Comparison of ENCODE assay signal across 8 mouse cellular contexts in the genomic region with DNA sequence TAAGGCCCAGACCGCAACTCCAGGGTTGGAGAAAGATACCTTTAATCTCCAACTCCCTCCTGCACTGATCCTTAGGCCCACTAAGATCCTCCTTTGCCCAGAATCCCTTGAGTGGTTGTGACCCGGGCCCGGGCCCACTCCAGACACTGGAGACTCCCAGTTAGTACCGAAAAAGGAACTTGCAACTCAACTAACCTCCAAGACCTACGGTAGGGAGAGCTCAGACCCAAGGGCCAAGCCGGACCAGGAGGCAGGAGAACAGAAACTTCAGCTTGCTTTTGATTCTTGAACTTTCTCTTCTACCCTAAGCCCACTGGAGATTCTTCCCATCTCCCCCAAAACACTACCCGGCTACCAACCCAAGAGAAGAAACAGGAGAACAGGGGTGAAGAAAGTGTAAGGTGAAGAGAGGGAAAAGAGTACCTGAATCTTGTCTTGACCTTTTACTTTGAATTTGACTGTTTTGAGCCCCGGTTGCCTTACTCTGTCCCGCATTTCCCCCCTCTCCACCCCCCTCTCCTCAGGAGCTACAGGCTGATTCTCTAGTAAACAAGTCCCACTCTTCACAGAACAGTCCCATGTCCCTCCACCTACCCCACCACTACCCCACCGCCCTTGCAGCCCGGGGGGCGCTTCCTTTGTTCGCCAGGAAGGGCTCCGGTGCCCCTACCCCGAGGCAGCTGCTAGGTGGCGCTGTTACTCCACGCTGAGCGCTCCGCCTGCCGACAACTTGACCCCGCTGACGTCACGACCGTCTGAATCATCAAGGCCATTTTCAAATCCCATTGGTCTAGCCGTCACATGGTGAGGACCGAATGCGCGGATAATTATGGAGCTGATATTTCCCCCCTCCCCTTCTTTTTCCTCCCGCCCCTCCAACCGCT. TPM values are rescaled to one million over a fixed set of nuclear protein-coding genes. Genes with fewer than 3 reads are reported as not detected.
DNase-seq lines count a peak whose midpoint lies in the region; ATAC-seq and TF ChIP-seq lines count a peak whose summit lies in the region.

No protein-coding gene starts in this region.

- ATAC-seq in Patski, result peak; percentile 54
- ATAC-seq in embryonic facial prominence, embryonic 15.5 days (ENCODE audit: insufficient number of reproducible peaks, low FRiP score, low TSS enrichment, low read depth), result peak; percentile 29; the same call in 1 of the 2 replicates
- ATAC-seq in hematopoietic stem cell, adult 5-6 weeks (replicated peaks in 1 of 2; ENCODE audit: insufficient read depth in 1 of 2, low FRiP score in 2 of 2, low TSS enrichment in 1 of 2, low read depth in 1 of 2, poor library complexity in 2 of 2, severe bottlenecking in 2 of 2), result 0 out of 4 replicates have a peak, but pooled peaks have one; percentile 19 to 43
- peak; percentile 77 for ATAC-seq in limb, embryonic 11.5 days (ENCODE audit: insufficient number of reproducible peaks, low FRiP score, low TSS enrichment, low read depth)
- ATAC-seq in midbrain, embryonic 14.5 days (ENCODE audit: low FRiP score, low TSS enrichment), result peak; percentile 48; the same call in 1 of the 2 replicates
- ATAC-seq in stomach, embryonic 15.5 days (ENCODE audit: insufficient read depth, low FRiP score, low read depth), result no peak

- DNase-seq in A20 (ENCODE audit: low read depth, low spot score) (peak; percentile 90), Patski (ENCODE audit: low read depth, low spot score) (no peak)
- peak; percentile 99 for DNase-seq in limb, embryonic 11.5 days (ENCODE audit: low spot score)
- peak; percentile 81 for DNase-seq in midbrain, embryonic 14.5 days
- DNase-seq in left cerebral cortex, postnatal 36 days (ENCODE audit: low spot score in 2 of 2), result no peak

- H3K36me3 ChIP-seq in embryonic facial prominence, embryonic 15.5 days, result no peaks in the 10 kb centered on the region
- H3K36me3 ChIP-seq in limb, embryonic 11.5 days (ENCODE audit: control insufficient read depth, insufficient read depth, low read length), result no peaks in the 10 kb centered on the region
- H3K36me3 ChIP-seq in midbrain, embryonic 14.5 days (ENCODE audit: control insufficient read depth, insufficient read depth, low read length), result no peaks in the 10 kb centered on the region
- H3K36me3 ChIP-seq in stomach, embryonic 15.5 days, result no peaks in the 10 kb centered on the region

- TF ChIP-seq CTCF in Patski (IDR thresholded peaks at IDR 0.05), result peak; percentile 98

- H3K27ac ChIP-seq in embryonic facial prominence, embryonic 15.5 days (replicated peaks), result no peak overlapping the region
- H3K27ac ChIP-seq in limb, embryonic 11.5 days (replicated peaks; ENCODE audit: low read depth, low read length), result peak overlapping the region; percentile 85
- no peak overlapping the region for H3K27ac ChIP-seq in midbrain, embryonic 14.5 days (replicated peaks; ENCODE audit: low read depth, low read length)
- no peak overlapping the region for H3K27ac ChIP-seq in stomach, embryonic 15.5 days

- WGBS in embryonic facial prominence, embryonic 15.5 days, result 4% methylated on average over 28 of the region's 30 CpGs
- 3% methylated on average over 30 of the region's 30 CpGs for WGBS in limb, embryonic 11.5 days
- WGBS in midbrain, embryonic 14.5 days, result 3% methylated on average over 29 of the region's 30 CpGs
- WGBS in stomach, embryonic 15.5 days, result 4% methylated on average over 29 of the region's 30 CpGs

- in situ Hi-C loops in Patski (cut with MboI; ENCODE audit: low pct_unique_long_range_greater_than_20kb), result loop anchor here (10.0 kb wide), 1 partner anchor 339 kb away; no protein-coding TSS in a partner anchor

- H3K27me3 ChIP-seq in Patski, result no peaks in the 10 kb centered on the region
- H3K27me3 ChIP-seq in embryonic facial prominence, embryonic 15.5 days, result peaks cover 96% of the 10 kb centered on the region
- peaks cover 60% of the 10 kb centered on the region for H3K27me3 ChIP-seq in limb, embryonic 11.5 days (ENCODE audit: control insufficient read depth, insufficient read depth, low read length)
- H3K27me3 ChIP-seq in midbrain, embryonic 14.5 days (ENCODE audit: control insufficient read depth, insufficient read depth, low read length), result peaks cover 97% of the 10 kb centered on the region
- H3K27me3 ChIP-seq in stomach, embryonic 15.5 days (replicated peaks), result peaks cover 92% of the 10 kb centered on the region

- no peaks in the 10 kb centered on the region for H3K9me3 ChIP-seq in embryonic facial prominence, embryonic 15.5 days (replicated peaks)
- no peaks in the 10 kb centered on the region for H3K9me3 ChIP-seq in limb, embryonic 11.5 days (ENCODE audit: control insufficient read depth, low read length)
- H3K9me3 ChIP-seq in midbrain, embryonic 14.5 days (ENCODE audit: control insufficient read depth, low read length), result no peaks in the 10 kb centered on the region
- no peaks in the 10 kb centered on the region for H3K9me3 ChIP-seq in stomach, embryonic 15.5 days

- no peak overlapping the region for H3K9ac ChIP-seq in embryonic facial prominence, embryonic 15.5 days
- H3K9ac ChIP-seq in limb, embryonic 11.5 days (ENCODE audit: low read length), result peak overlapping the region; percentile 86
- H3K9ac ChIP-seq in midbrain, embryonic 14.5 days (replicated peaks; ENCODE audit: low read length), result no peak overlapping the region
- H3K9ac ChIP-seq in stomach, embryonic 15.5 days, result no peak overlapping the region

- peak overlapping the region; percentile 32 for H3K4me2 ChIP-seq in embryonic facial prominence, embryonic 15.5 days (replicated peaks)
- peak overlapping the region; percentile 64 for H3K4me2 ChIP-seq in limb, embryonic 11.5 days (ENCODE audit: low read depth, severe bottlenecking)
- H3K4me2 ChIP-seq in midbrain, embryonic 14.5 days (ENCODE audit: low read length), result no peak overlapping the region
- H3K4me2 ChIP-seq in stomach, embryonic 15.5 days, result peak overlapping the region; percentile 40

- intact Hi-C loops in left cerebral cortex, postnatal 36 days (cut with DNase I), result loop anchor here (5.0 kb wide), 1 partner anchor 61 kb away; no protein-coding TSS in a partner anchor

- peaks cover 8% of the 10 kb centered on the region; the same call in 1 of the 2 replicates for H3K4me1 ChIP-seq in embryonic facial prominence, embryonic 15.5 days
- H3K4me1 ChIP-seq in limb, embryonic 11.5 days (ENCODE audit: control insufficient read depth, insufficient read depth, low read length), result peaks cover 9% of the 10 kb centered on the region; the same call in 1 of the 2 replicates
- H3K4me1 ChIP-seq in midbrain, embryonic 14.5 days (ENCODE audit: control insufficient read depth, insufficient read depth, low read length), result no peaks in the 10 kb centered on the region
- peaks cover 8% of the 10 kb centered on the region; the same call in 1 of the 2 replicates for H3K4me1 ChIP-seq in stomach, embryonic 15.5 days

- CTCF ChIA-PET in Patski (lab: Charles Lee), result interaction anchor here (0.6 to 3.5 kb wide), 21 partner anchors 8 to 273 kb away, joined by 3 to 43 read pairs (median 5); partner anchors contain the start of gene Cbx5

- POLR2A ChIA-PET in Patski (lab: Charles Lee), result interaction anchor here (1.6 to 1.7 kb wide), 2 partner anchors 14 to 211 kb away, joined by 7 to 10 read pairs; no protein-coding TSS in a partner anchor

- peak overlapping the region; percentile 21 for H3K4me3 ChIP-seq in embryonic facial prominence, embryonic 15.5 days (replicated peaks)
- peak overlapping the region; percentile 55 for H3K4me3 ChIP-seq in limb, embryonic 11.5 days (ENCODE audit: low read depth, low read length)
- H3K4me3 ChIP-seq in midbrain, embryonic 14.5 days (replicated peaks; ENCODE audit: low read depth, low read length), result no peak overlapping the region
- H3K4me3 ChIP-seq in stomach, embryonic 15.5 days (replicated peaks), result peak overlapping the region; percentile 14; the same call in 1 of the 2 replicates

RNA-seq across cellular contexts. Expression of gene Hoxc10, which starts 0.5 kb away (rescaled TPM):
- 4.5 TPM for polyA plus RNA-seq in Patski (2021)
- polyA plus RNA-seq in embryonic facial prominence, embryonic 15.5 days (2015; fragmentation: Nextera tagmentation; extraction: Ambion mirVana), result not detected in 2 replicates
- total RNA-seq in hematopoietic stem cell, adult 5-6 weeks (2017), result not detected in 2 replicates
- polyA plus RNA-seq in limb, embryonic 11.5 days (2014; fragmentation: Nextera tagmentation; extraction: Ambion mirVana), result 43.9 and 56.2 TPM in 2 replicates
- polyA plus RNA-seq in midbrain, embryonic 14.5 days (2014; fragmentation: Nextera tagmentation; extraction: Ambion mirVana), result not detected in 2 replicates
- polyA plus RNA-seq in stomach, embryonic 15.5 days (2015; fragmentation: Nextera tagmentation; extraction: Ambion mirVana), result 0.10 and 0.31 TPM in 2 replicates
- total RNA-seq in left cerebral cortex, postnatal 36 days (2021), result not detected

RNA-seq across cellular contexts. Expression of gene Hoxc5, which starts 1.1 kb away (rescaled TPM):
- 0.56 TPM for polyA plus RNA-seq in Patski (2021)
- polyA plus RNA-seq in embryonic facial prominence, embryonic 15.5 days (2015; fragmentation: Nextera tagmentation; extraction: Ambion mirVana), result 2.0 and 2.1 TPM in 2 replicates
- total RNA-seq in hematopoietic stem cell, adult 5-6 weeks (2017), result 0.25 TPM in 1 of 2 replicates, not detected in the other
- polyA plus RNA-seq in limb, embryonic 11.5 days (2014; fragmentation: Nextera tagmentation; extraction: Ambion mirVana), result 8.3 and 9.1 TPM in 2 replicates
- polyA plus RNA-seq in midbrain, embryonic 14.5 days (2014; fragmentation: Nextera tagmentation; extraction: Ambion mirVana), result 0.12 TPM in 1 of 2 replicates, not detected in the other
- 13.6 and 16.2 TPM in 2 replicates for polyA plus RNA-seq in stomach, embryonic 15.5 days (2015; fragmentation: Nextera tagmentation; extraction: Ambion mirVana)
- total RNA-seq in left cerebral cortex, postnatal 36 days (2021), result not detected

RNA-seq across cellular contexts. Expression of gene Hoxc9, which starts 10.1 kb away (rescaled TPM):
- 5.8 TPM for polyA plus RNA-seq in Patski (2021)
- not detected in 2 replicates for polyA plus RNA-seq in embryonic facial prominence, embryonic 15.5 days (2015; fragmentation: Nextera tagmentation; extraction: Ambion mirVana)
- not detected in 2 replicates for total RNA-seq in hematopoietic stem cell, adult 5-6 weeks (2017)
- 4.4 and 6.1 TPM in 2 replicates for polyA plus RNA-seq in limb, embryonic 11.5 days (2014; fragmentation: Nextera tagmentation; extraction: Ambion mirVana)
- polyA plus RNA-seq in midbrain, embryonic 14.5 days (2014; fragmentation: Nextera tagmentation; extraction: Ambion mirVana), result not detected in 2 replicates
- polyA plus RNA-seq in stomach, embryonic 15.5 days (2015; fragmentation: Nextera tagmentation; extraction: Ambion mirVana), result 0.06 TPM in 1 of 2 replicates, not detected in the other
- total RNA-seq in left cerebral cortex, postnatal 36 days (2021), result not detected

RNA-seq across cellular contexts. Expression of gene Hoxc11, which starts 11.9 kb away (rescaled TPM):
- not detected for polyA plus RNA-seq in Patski (2021)
- polyA plus RNA-seq in embryonic facial prominence, embryonic 15.5 days (2015; fragmentation: Nextera tagmentation; extraction: Ambion mirVana), result not detected in 2 replicates
- not detected in 2 replicates for total RNA-seq in hematopoietic stem cell, adult 5-6 weeks (2017)
- 5.5 and 5.9 TPM in 2 replicates for polyA plus RNA-seq in limb, embryonic 11.5 days (2014; fragmentation: Nextera tagmentation; extraction: Ambion mirVana)
- not detected in 2 replicates for polyA plus RNA-seq in midbrain, embryonic 14.5 days (2014; fragmentation: Nextera tagmentation; extraction: Ambion mirVana)
- polyA plus RNA-seq in stomach, embryonic 15.5 days (2015; fragmentation: Nextera tagmentation; extraction: Ambion mirVana), result 0.14 TPM in 1 of 2 replicates, not detected in the other
- not detected for total RNA-seq in left cerebral cortex, postnatal 36 days (2021)

RNA-seq across cellular contexts. Expression of gene Hoxc8, which starts 24.3 kb away (rescaled TPM):
- 0.41 TPM for polyA plus RNA-seq in Patski (2021)
- not detected in 2 replicates for polyA plus RNA-seq in embryonic facial prominence, embryonic 15.5 days (2015; fragmentation: Nextera tagmentation; extraction: Ambion mirVana)
- not detected in 2 replicates for total RNA-seq in hematopoietic stem cell, adult 5-6 weeks (2017)
- 4.6 and 4.8 TPM in 2 replicates for polyA plus RNA-seq in limb, embryonic 11.5 days (2014; fragmentation: Nextera tagmentation; extraction: Ambion mirVana)
- not detected in 2 replicates for polyA plus RNA-seq in midbrain, embryonic 14.5 days (2014; fragmentation: Nextera tagmentation; extraction: Ambion mirVana)
- polyA plus RNA-seq in stomach, embryonic 15.5 days (2015; fragmentation: Nextera tagmentation; extraction: Ambion mirVana), result 1.4 and 1.9 TPM in 2 replicates
- not detected for total RNA-seq in left cerebral cortex, postnatal 36 days (2021)

Comparison
In these comparisons a context has a peak if more than half of its experiments do, and no peak if none do; other contexts are left out.
1. DNase-seq: peak in A20 (single experiment), limb, embryonic 11.5 days (single experiment) and midbrain, embryonic 14.5 days (single experiment); none in Patski (single experiment) and left cerebral cortex, postnatal 36 days (0 of 2).